Mouse (Mus musculus) ES-Bruce4 (cell line): ENCODE measurements around the gene Trhde. TPM values are rescaled to one million over a fixed set of nuclear protein-coding genes. Genes with fewer than 3 reads are reported as not detected.

Source experiments
- H3K27ac ChIP-seq: 2 replicates; pipeline ENCODE4 v1.5.1; 2012; ENCODE audit warnings: low read length, inconsistent platforms; ENCODE audit not compliant: insufficient read depth
- H3K27me3 ChIP-seq: 2 replicates; pipeline ENCODE4 v1.6.1; 2012; ENCODE audit warnings: mild to moderate bottlenecking, low read length, inconsistent platforms; ENCODE audit not compliant: control insufficient read depth, poor library complexity, insufficient read depth, severe bottlenecking
- H3K36me3 ChIP-seq: 2 replicates; pipeline ENCODE4 v1.6.1; 2012; ENCODE audit warnings: inconsistent platforms, mild to moderate bottlenecking, low read length, moderate library complexity; ENCODE audit not compliant: control insufficient read depth, poor library complexity, insufficient read depth, severe bottlenecking
- H3K4me1 ChIP-seq: one replicate; pipeline ENCODE4 v1.8.1; 2011; ENCODE audit warnings: low read length; ENCODE audit not compliant: control insufficient read depth, insufficient read depth
- H3K4me3 ChIP-seq: 2 replicates; pipeline ENCODE4 v1.5.1; 2011; ENCODE audit warnings: low read depth, mild to moderate bottlenecking, low read length
- H3K9ac ChIP-seq: 2 replicates; pipeline ENCODE4 v1.6.1; 2012; ENCODE audit warnings: low read depth, mild to moderate bottlenecking, inconsistent platforms; ENCODE audit not compliant: poor library complexity, severe bottlenecking
- H3K9me3 ChIP-seq: replicated peaks from 2 replicates; pipeline ENCODE4 v1.6.1; 2012; ENCODE audit warnings: mild to moderate bottlenecking, low read length, inconsistent platforms; ENCODE audit not compliant: control insufficient read depth, poor library complexity, insufficient read depth, severe bottlenecking
- CTCF ChIP-seq: IDR thresholded peaks from one replicate; pipeline ENCODE4 v1.8.1; 2011; ENCODE audit warnings: low read depth, low read length
- EP300 ChIP-seq: IDR thresholded peaks from 2 replicates; pipeline ENCODE4 v1.6.1; 2011; ENCODE audit warnings: low read depth, low read length; ENCODE audit not compliant: insufficient read depth
- POLR2A ChIP-seq: IDR thresholded peaks from one replicate; pipeline ENCODE4 v1.8.1; 2011; ENCODE audit warnings: low read length; ENCODE audit not compliant: insufficient read depth
- polyA plus RNA-seq: library from polyadenylated mRNA; stranded (reverse); fragments of >200 nt; gene quantifications from 2 replicates; pipeline ENCODE4 v1.2.4, GENCODE M21; 2011; ENCODE audit warnings: low read depth; ENCODE audit not compliant: missing spikeins, insufficient read depth, insufficient read length

The Trhde gene
- polyA plus RNA-seq, 1 experiment: not detected

DNA sequence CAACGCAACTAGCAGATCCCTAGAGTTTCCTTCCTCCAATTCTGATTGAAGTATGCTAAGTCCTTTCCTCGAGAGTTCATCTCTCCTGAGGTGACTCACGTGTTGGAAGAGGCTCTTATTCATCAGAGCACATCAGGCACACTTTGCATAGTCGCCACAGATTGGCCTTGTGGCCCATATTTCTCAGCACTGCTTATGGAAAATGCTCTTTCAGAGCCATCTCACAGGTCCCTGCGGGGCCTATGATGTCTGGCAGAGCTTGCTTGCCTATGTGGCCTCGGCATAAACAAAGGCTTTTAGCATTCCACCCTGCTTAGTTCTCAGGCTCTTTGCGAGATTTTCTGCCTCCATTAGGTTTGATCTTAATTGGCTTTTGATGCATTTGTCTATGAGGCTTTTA is 396.8 kb downstream of the Trhde start:
- Histone ChIP-seq H3K9ac (no peak overlapping the region), H3K4me3 (no peak overlapping the region), H3K4me1 (no peaks in the 10 kb centered on the region), H3K36me3 (no peaks in the 10 kb centered on the region), H3K9me3 (no peaks in the 10 kb centered on the region), H3K27ac (no peak overlapping the region), H3K27me3 (no peaks in the 10 kb centered on the region)
- TF ChIP-seq EP300 (no peak), CTCF (no peak), POLR2A (no peak)

DNA sequence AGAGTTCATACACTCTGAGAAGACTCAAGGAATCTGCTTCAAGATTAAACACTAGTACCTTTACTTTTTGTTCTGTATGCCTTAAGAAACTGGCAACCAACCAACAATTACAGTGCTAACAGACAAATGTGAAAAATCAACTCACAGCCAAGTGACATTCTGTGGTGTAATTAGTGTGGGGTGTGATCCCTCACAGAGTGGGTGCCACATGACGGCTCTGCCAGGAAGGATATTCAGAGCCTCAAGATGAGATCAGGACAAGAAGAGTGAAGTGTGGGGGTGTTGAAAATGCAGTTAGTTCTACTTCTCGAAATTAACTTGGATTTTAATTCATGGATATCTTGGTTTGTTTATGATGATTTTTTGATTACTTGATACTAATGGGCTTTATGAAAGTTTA is 398.3 kb downstream of the Trhde start:
- Histone ChIP-seq H3K27ac (no peak overlapping the region), H3K4me1 (no peaks in the 10 kb centered on the region), H3K27me3 (no peaks in the 10 kb centered on the region), H3K4me3 (no peak overlapping the region), H3K36me3 (no peaks in the 10 kb centered on the region), H3K9ac (no peak overlapping the region), H3K9me3 (no peaks in the 10 kb centered on the region)
- TF ChIP-seq POLR2A (no peak), CTCF (no peak), EP300 (no peak)

DNA sequence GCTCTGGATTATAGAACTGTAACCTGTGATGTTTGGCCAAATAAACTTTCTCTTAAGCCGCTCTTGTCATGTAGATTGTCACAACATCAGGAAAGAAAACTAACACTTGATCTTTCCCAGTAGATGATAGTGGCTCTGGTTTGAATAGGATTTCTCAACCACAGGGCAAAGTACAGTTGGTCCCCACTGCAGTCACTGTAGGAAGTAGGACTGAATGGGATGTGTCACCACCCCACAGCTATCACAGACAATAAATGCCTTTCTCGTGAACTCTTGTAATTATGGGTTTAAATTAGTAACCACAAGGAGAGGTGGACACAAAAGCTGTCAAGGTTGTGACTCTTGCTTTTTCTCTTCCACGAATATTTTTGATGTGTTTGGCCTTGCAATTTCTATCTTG is 431.3 kb downstream of the Trhde start:
- no peak for TF ChIP-seq CTCF
- no peak for TF ChIP-seq POLR2A
- no peak overlapping the region for H3K9ac ChIP-seq
- H3K4me1 ChIP-seq: no peaks in the 10 kb centered on the region
- no peak overlapping the region for H3K4me3 ChIP-seq
- no peaks in the 10 kb centered on the region for H3K9me3 ChIP-seq
- no peaks in the 10 kb centered on the region for H3K27me3 ChIP-seq
- H3K27ac ChIP-seq: no peak overlapping the region
- no peaks in the 10 kb centered on the region for H3K36me3 ChIP-seq

DNA sequence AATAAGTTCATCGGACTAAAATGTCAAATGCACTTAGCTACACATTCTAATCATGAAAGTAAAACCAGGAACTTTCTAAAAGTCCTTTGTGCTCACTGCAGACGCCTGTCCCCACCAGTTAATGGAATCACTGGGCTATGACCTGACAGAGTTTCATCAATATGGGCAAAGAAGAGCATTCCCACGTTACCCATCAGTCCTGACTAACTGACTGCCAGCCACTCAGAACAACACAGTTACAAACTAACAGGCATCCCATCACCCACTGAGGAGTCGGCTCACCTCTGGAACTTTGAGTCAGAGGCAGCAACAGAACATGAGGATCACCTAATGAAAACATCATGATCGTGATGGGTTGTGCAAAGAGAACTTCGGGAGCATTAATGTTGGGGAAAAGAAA is 438.7 kb downstream of the Trhde start:
- Histone ChIP-seq H3K27me3 (no peaks in the 10 kb centered on the region), H3K9me3 (no peaks in the 10 kb centered on the region), H3K27ac (no peak overlapping the region), H3K4me1 (no peaks in the 10 kb centered on the region), H3K4me3 (no peak overlapping the region), H3K9ac (no peak overlapping the region), H3K36me3 (no peaks in the 10 kb centered on the region)
- no peak for TF ChIP-seq EP300
- no peak for TF ChIP-seq POLR2A
- TF ChIP-seq CTCF: no peak

DNA sequence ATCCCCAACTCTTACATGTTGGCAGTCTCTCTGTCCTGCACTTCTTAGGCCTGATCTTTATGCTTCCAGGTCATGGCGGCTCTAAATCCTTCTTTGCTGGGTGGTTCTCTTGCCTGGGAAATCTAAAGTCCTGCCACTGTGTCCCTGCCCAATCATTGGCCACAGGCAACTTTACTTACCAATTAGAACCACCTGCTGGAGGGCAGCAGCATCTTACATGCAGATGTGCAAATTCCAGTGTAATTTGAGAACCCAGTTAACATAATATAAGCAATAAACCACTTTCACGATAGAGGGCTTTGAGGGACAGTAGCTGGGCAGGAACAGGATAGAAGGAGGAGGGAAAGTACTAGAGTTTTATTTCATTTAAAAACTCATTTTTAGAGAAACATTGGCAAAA is 439.5 kb downstream of the Trhde start:
- Histone ChIP-seq H3K9me3 (no peaks in the 10 kb centered on the region), H3K4me1 (no peaks in the 10 kb centered on the region), H3K27me3 (no peaks in the 10 kb centered on the region), H3K36me3 (no peaks in the 10 kb centered on the region), H3K4me3 (no peak overlapping the region), H3K9ac (no peak overlapping the region), H3K27ac (no peak overlapping the region)
- TF ChIP-seq POLR2A (no peak), CTCF (no peak), EP300 (no peak)
